Mouse (Mus musculus): ENCODE data around the gene Mesp2. TPM values are rescaled to one million over a fixed set of nuclear protein-coding genes. Genes with fewer than 3 reads are reported as not detected.

Gene Mesp2
- polyA plus RNA-seq (2015; fragmentation: Nextera tagmentation; extraction: Ambion mirVana): 0.07 TPM in 1 of 2 replicates, not detected in the other

- 10% methylated on average over 71 of the region's 71 CpGs for WGBS (ENCODE audit: insufficient replicate concordance)
- H3K4me1 ChIP-seq (ENCODE audit: control insufficient read depth, low read depth, low read length): no peaks in the 10 kb centered on the region; the same call in 1 of the 2 replicates
- no peaks in the 10 kb centered on the region for H3K9me3 ChIP-seq (replicated peaks; ENCODE audit: control insufficient read depth, low read length)
- H3K4me2 ChIP-seq (ENCODE audit: low read depth, low read length): peak within 1 kb of the TSS; percentile 51
- H3K27me3 ChIP-seq (ENCODE audit: control insufficient read depth, insufficient read depth, low read depth, low read length): peaks cover 16% of the 10 kb centered on the region
- no peak within 1 kb of the TSS; the same call in 1 of the 2 replicates for H3K9ac ChIP-seq (ENCODE audit: low read depth, low read length)
- peak within 1 kb of the TSS; percentile 28 for H3K4me3 ChIP-seq (ENCODE audit: low read depth, low read length)
- no peaks in the 10 kb centered on the region for H3K36me3 ChIP-seq (ENCODE audit: control insufficient read depth, insufficient read depth)
- H3K27ac ChIP-seq (ENCODE audit: low read length): no peak within 1 kb of the TSS
- ATAC-seq (ENCODE audit: low read depth): peak; percentile 16; the same call in 1 of the 2 replicates
Measured at GRCm38 (mm10) chr7:79810611-79811506, at the start of gene Mesp2. TSS of gene Mesp2 (plus strand) at chr7:79810727.

GRCm38 (mm10) chr7:79761124-79761876 lies 49.2 kb upstream of the Mesp2 start:
- Histone ChIP-seq H3K36me3 (ENCODE audit: control insufficient read depth, insufficient read depth) (no peaks in the 10 kb centered on the region), H3K4me1 (ENCODE audit: control insufficient read depth, low read depth, low read length) (no peaks in the 10 kb centered on the region)
- no peak for ATAC-seq (ENCODE audit: low read depth)

GRCm38 (mm10) chr7:79762106-79762505 lies 48.4 kb upstream of the Mesp2 start:
- ATAC-seq (ENCODE audit: low read depth): no peak
- Histone ChIP-seq H3K27me3 (ENCODE audit: control insufficient read depth, insufficient read depth, low read depth, low read length) (no peaks in the 10 kb centered on the region), H3K36me3 (ENCODE audit: control insufficient read depth, insufficient read depth) (no peaks in the 10 kb centered on the region), H3K4me1 (ENCODE audit: control insufficient read depth, low read depth, low read length) (no peaks in the 10 kb centered on the region), H3K27ac (ENCODE audit: low read length) (no peak overlapping the region), H3K4me3 (ENCODE audit: low read depth, low read length) (no peak overlapping the region), H3K9me3 (replicated peaks; ENCODE audit: control insufficient read depth, low read length) (no peaks in the 10 kb centered on the region), H3K9ac (ENCODE audit: low read depth, low read length) (no peak overlapping the region), H3K4me2 (ENCODE audit: low read depth, low read length) (no peak overlapping the region)
- WGBS (ENCODE audit: insufficient replicate concordance): 46% methylated on average over 8 of the region's 8 CpGs

More at GRCm38 (mm10) chr7:79761124-79761876, 49.2 kb upstream of the Mesp2 start:
- H3K9me3 ChIP-seq (replicated peaks; ENCODE audit: control insufficient read depth, low read length): no peaks in the 10 kb centered on the region
- H3K27me3 ChIP-seq (ENCODE audit: control insufficient read depth, insufficient read depth, low read depth, low read length): no peaks in the 10 kb centered on the region
- WGBS (ENCODE audit: insufficient replicate concordance): 47% methylated on average over 5 of the region's 5 CpGs
- H3K9ac ChIP-seq (ENCODE audit: low read depth, low read length): no peak overlapping the region
- no peak overlapping the region for H3K27ac ChIP-seq (ENCODE audit: low read length)
- H3K4me3 ChIP-seq (ENCODE audit: low read depth, low read length): no peak overlapping the region
- H3K4me2 ChIP-seq (ENCODE audit: low read depth, low read length): no peak overlapping the region

GRCm38 (mm10) chr7:79765991-79766390 lies 44.5 kb upstream of the Mesp2 start:
- no peaks in the 10 kb centered on the region for H3K9me3 ChIP-seq (replicated peaks; ENCODE audit: control insufficient read depth, low read length)
- no peak overlapping the region for H3K27ac ChIP-seq (ENCODE audit: low read length)
- H3K9ac ChIP-seq (ENCODE audit: low read depth, low read length): no peak overlapping the region
- WGBS (ENCODE audit: insufficient replicate concordance): 40% methylated on average over 1 of the region's 1 CpGs
- no peak overlapping the region for H3K4me3 ChIP-seq (ENCODE audit: low read depth, low read length)
- no peaks in the 10 kb centered on the region for H3K36me3 ChIP-seq (ENCODE audit: control insufficient read depth, insufficient read depth)
- no peak overlapping the region for H3K4me2 ChIP-seq (ENCODE audit: low read depth, low read length)
- H3K27me3 ChIP-seq (ENCODE audit: control insufficient read depth, insufficient read depth, low read depth, low read length): no peaks in the 10 kb centered on the region
- ATAC-seq (ENCODE audit: low read depth): no peak
- no peaks in the 10 kb centered on the region for H3K4me1 ChIP-seq (ENCODE audit: control insufficient read depth, low read depth, low read length)

GRCm38 (mm10) chr7:79769664-79770063 lies 40.9 kb upstream of the Mesp2 start:
- Histone ChIP-seq H3K4me2 (ENCODE audit: low read depth, low read length) (no peak overlapping the region), H3K9me3 (replicated peaks; ENCODE audit: control insufficient read depth, low read length) (no peaks in the 10 kb centered on the region), H3K27me3 (ENCODE audit: control insufficient read depth, insufficient read depth, low read depth, low read length) (no peaks in the 10 kb centered on the region), H3K9ac (ENCODE audit: low read depth, low read length) (no peak overlapping the region), H3K36me3 (ENCODE audit: control insufficient read depth, insufficient read depth) (no peaks in the 10 kb centered on the region), H3K4me1 (ENCODE audit: control insufficient read depth, low read depth, low read length) (no peaks in the 10 kb centered on the region), H3K4me3 (ENCODE audit: low read depth, low read length) (no peak overlapping the region), H3K27ac (ENCODE audit: low read length) (no peak overlapping the region)
- WGBS (ENCODE audit: insufficient replicate concordance): 61% methylated on average over 3 of the region's 3 CpGs
- no peak for ATAC-seq (ENCODE audit: low read depth)

GRCm38 (mm10) chr7:79771561-79772512 lies 38.7 kb upstream of the Mesp2 start:
- Histone ChIP-seq H3K4me3 (ENCODE audit: low read depth, low read length) (no peak overlapping the region), H3K9me3 (replicated peaks; ENCODE audit: control insufficient read depth, low read length) (no peaks in the 10 kb centered on the region), H3K4me1 (ENCODE audit: control insufficient read depth, low read depth, low read length) (no peaks in the 10 kb centered on the region), H3K36me3 (ENCODE audit: control insufficient read depth, insufficient read depth) (no peaks in the 10 kb centered on the region), H3K27ac (ENCODE audit: low read length) (no peak overlapping the region), H3K4me2 (ENCODE audit: low read depth, low read length) (no peak overlapping the region), H3K9ac (ENCODE audit: low read depth, low read length) (no peak overlapping the region), H3K27me3 (ENCODE audit: control insufficient read depth, insufficient read depth, low read depth, low read length) (no peaks in the 10 kb centered on the region)
- ATAC-seq (ENCODE audit: low read depth): no peak
- 45% methylated on average over 15 of the region's 15 CpGs for WGBS (ENCODE audit: insufficient replicate concordance)

GRCm38 (mm10) chr7:79780647-79781626 lies 29.6 kb upstream of the Mesp2 start:
- peak overlapping the region; percentile 37 for H3K4me3 ChIP-seq (ENCODE audit: low read depth, low read length)
- H3K36me3 ChIP-seq (ENCODE audit: control insufficient read depth, insufficient read depth): no peaks in the 10 kb centered on the region
- H3K4me1 ChIP-seq (ENCODE audit: control insufficient read depth, low read depth, low read length): no peaks in the 10 kb centered on the region
- peak overlapping the region; percentile 86 for H3K27ac ChIP-seq (ENCODE audit: low read length)
- H3K9ac ChIP-seq (ENCODE audit: low read depth, low read length): no peak overlapping the region
- no peaks in the 10 kb centered on the region for H3K9me3 ChIP-seq (replicated peaks; ENCODE audit: control insufficient read depth, low read length)
- no peaks in the 10 kb centered on the region for H3K27me3 ChIP-seq (ENCODE audit: control insufficient read depth, insufficient read depth, low read depth, low read length)
- 15% methylated on average over 16 of the region's 16 CpGs for WGBS (ENCODE audit: insufficient replicate concordance)
- H3K4me2 ChIP-seq (ENCODE audit: low read depth, low read length): peak overlapping the region; percentile 58
- peak; percentile 80 for ATAC-seq (ENCODE audit: low read depth)

All from liver, embryonic 16.5 days (tissue).